Mouse (Mus musculus): ENCODE results near the gene Tlcd2. TPM values are rescaled to one million over a fixed set of nuclear protein-coding genes. Genes with fewer than 3 reads are reported as not detected.

Tlcd2 gene
- total RNA-seq, 4 experiments from 2014 or later = 1.9 to 2.9 (median 2.4) TPM

- no peak for DNase-seq (ENCODE audit: low spot score in 2 of 2)
Observed at GRCm38 (mm10) chr11:75515186-75515585, 53.7 kb downstream of the Tlcd2 start.

GRCm38 (mm10) chr11:75519834-75520633 lies 58.5 kb downstream of the Tlcd2 start:
- DNase-seq (ENCODE audit: low spot score in 2 of 2) = no peak

Small RNA genes lying within 50 kb of the gene (microRNA-seq; reads per million reads assigned to microRNA genes)
- 54,431 reads per million, percentile 98 among the genes with 10 or more reads in this experiment for gene Mir22

Other genes with a start within 250 kb of the Tlcd2 start
- 10 to 100 TPM; 67.0 to 73.3 (median 70.6) TPM for gene Rpa1, start 113.4 kb upstream of the Tlcd2 start, total RNA-seq (2022)
- 1 to 10 TPM; 4.0 to 5.4 (median 4.7) TPM for gene Smyd4, start 113.3 kb upstream of the Tlcd2 start, total RNA-seq (2022)
- 10 to 100 TPM; 21.1 to 74.1 (median 37.8) TPM for gene Serpinf1, start 39.0 kb upstream of the Tlcd2 start, total RNA-seq (2022)
- gene Serpinf2, start 22.1 kb upstream of the Tlcd2 start, total RNA-seq (2022) = under 1 TPM in 1 of 4 experiments, not detected in 3; 0.38 TPM
- gene Wdr81, start 7.0 kb upstream of the Tlcd2 start, total RNA-seq (2022) = 1 to 10 TPM; 5.2 to 7.0 (median 6.2) TPM
- 10 to 100 TPM; 73.7 to 90.1 (median 78.3) TPM for gene Prpf8, start 25.1 kb downstream of the Tlcd2 start, total RNA-seq (2022)
- gene Rilp, start 48.4 kb downstream of the Tlcd2 start, total RNA-seq (2022) = 10 to 100 TPM; 28.7 to 34.0 (median 30.9) TPM
- 1 to 10 TPM; 1.6 to 2.8 (median 2.1) TPM for gene Scarf1, start 51.8 kb downstream of the Tlcd2 start, total RNA-seq (2022)
- gene Slc43a2, start 70.0 kb downstream of the Tlcd2 start, total RNA-seq (2022) = 10 to 100 TPM; 22.0 to 28.2 (median 24.4) TPM
- gene Pitpna, start 126.4 kb downstream of the Tlcd2 start, total RNA-seq (2022) = 100 to 1,000 TPM; 153 to 214 (median 207) TPM
- 10 to 100 TPM; 20.2 to 25.3 (median 23.6) TPM for gene Inpp5k, start 169.3 kb downstream of the Tlcd2 start, total RNA-seq (2022)
- 10 to 100 TPM; 29.7 to 34.7 (median 32.1) TPM for gene Myo1c, start 188.8 kb downstream of the Tlcd2 start, total RNA-seq (2022)
- gene Crk, start 217.5 kb downstream of the Tlcd2 start, total RNA-seq (2022) = 10 to 100 TPM; 48.7 to 68.4 (median 50.0) TPM

Measured in gastrocnemius, adult 8-10 months (tissue).